Mouse (Mus musculus): ENCODE measurements at regions not wholly inside any gene's neighbourhood (a gene's known extent, or its start where the extent isn't known, plus 50 kb on each side); places are given as distances from the start of the nearest gene placed in this dataset.

GRCm38 (mm10) chr2:64818159-64818558 lies 206.6 kb downstream of the Grb14 start:
- TF ChIP-seq CTCF (conservative IDR thresholded peaks at IDR 0.05; ENCODE audit: low read length) (no peak), NANOG (IDR thresholded peaks at IDR 0.05; ENCODE audit: borderline replicate concordance, low read length) (no peak), POU5F1 (IDR thresholded peaks at IDR 0.05; ENCODE audit: borderline replicate concordance, low read length) (no peak)

Measured in E14TG2a.4 (cell line).